Mouse (Mus musculus): ENCODE measurements around the gene Tap1.
A peak's percentile ranks its signal among the peaks of the same experiment; 100 is the strongest.

DNA sequence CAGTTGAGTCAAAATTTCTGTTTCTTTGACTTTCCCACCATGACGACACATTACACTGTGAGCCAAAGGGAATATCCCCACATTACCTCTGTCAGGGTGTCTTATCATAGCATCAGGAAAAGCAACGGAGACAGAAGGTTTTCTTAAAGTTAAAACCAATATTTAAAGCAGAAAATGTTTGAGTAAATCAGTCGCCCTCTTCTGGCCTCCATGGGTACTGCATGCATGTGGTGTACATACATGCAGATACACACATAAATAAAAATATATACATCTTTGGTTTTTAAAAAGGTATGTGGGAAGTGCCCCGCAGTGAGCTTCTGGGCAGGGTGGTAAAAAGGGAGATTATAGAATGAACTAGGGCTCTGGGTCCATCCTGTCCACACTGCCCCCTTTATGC, 10.2 kb upstream of the Tap1 start:
- TF ChIP-seq CTCF (IDR thresholded peaks at IDR 0.05; ENCODE audit: borderline replicate concordance, extremely low read depth, insufficient read depth, insufficient read length), result peak; percentile 24; the same call in 1 of the 2 replicates
- TF ChIP-seq POLR2A (IDR thresholded peaks at IDR 0.05; ENCODE audit: borderline replicate concordance, extremely low read depth, insufficient read depth, insufficient read length, poor library complexity, severe bottlenecking), result no peak

All from brain, embryonic 14.5 days (tissue).